Mouse (Mus musculus): Measurements from ENCODE around the gene Son. TPM values are rescaled to one million over a fixed set of nuclear protein-coding genes. Genes with fewer than 3 reads are reported as not detected.

Gene Son
- polyA plus RNA-seq, 1 experiment from 2014 or later = 111 TPM

DNA sequence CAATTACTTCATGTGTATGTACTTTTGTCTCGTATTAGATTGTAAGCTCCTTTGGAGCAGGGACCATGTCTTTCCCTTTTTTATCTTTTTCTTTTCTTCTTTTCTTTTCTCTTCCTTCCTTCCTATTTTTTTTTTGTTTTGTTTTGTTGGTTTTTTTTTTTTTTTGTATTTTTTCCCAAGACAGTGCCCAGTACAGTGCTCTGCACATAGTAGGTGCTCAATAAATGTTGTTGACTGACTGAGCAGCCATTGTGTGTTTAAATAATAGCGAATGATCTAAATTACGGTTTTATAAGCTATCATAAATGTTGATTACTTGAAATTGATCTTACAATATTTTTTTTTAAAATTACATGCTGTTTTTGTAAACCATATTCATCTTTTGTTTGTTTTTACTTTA, 16.5 kb downstream of the Son start:
- no peak overlapping the region for H3K4me3 ChIP-seq
- H3K9me3 ChIP-seq = peaks cover 13% of the 10 kb centered on the region; the same call in 1 of the 2 replicates
- no peak overlapping the region for H3K27ac ChIP-seq
- H3K36me3 ChIP-seq (replicated peaks) = peaks cover 100% of the 10 kb centered on the region
- no peak for DNase-seq (ENCODE audit: extremely low spot score, low spot score)
- H3K4me1 ChIP-seq = no peaks in the 10 kb centered on the region
- no peaks in the 10 kb centered on the region for H3K27me3 ChIP-seq (ENCODE audit: poor library complexity, severe bottlenecking)
- WGBS = 97% methylated on average over 3 of the region's 3 CpGs

DNA sequence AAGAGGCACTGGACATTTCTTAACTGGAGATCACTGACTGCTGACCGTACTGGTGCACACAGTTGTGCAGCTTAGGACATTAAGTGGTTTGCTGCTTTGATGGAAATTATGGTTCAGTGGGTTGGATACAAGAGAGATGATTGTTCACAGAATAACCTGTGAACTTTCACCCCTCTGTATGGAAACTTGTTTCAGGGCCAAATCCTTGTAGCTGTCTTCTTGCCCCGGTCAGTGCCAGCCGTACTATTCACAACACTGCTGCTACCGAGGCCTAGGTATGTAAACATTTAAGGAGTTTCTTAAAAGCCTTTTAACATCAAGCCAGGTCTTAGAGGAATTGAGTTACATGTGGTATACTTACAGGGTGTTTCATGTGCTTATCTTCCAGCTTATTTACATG, 27.2 kb downstream of the Son start:
- no peaks in the 10 kb centered on the region for H3K9me3 ChIP-seq
- no peak for DNase-seq (ENCODE audit: extremely low spot score, low spot score)
- no peaks in the 10 kb centered on the region for H3K27me3 ChIP-seq (ENCODE audit: poor library complexity, severe bottlenecking)
- H3K4me1 ChIP-seq = no peaks in the 10 kb centered on the region
- peaks cover 100% of the 10 kb centered on the region for H3K36me3 ChIP-seq (replicated peaks)
- no peak overlapping the region for H3K27ac ChIP-seq
- WGBS = 90% methylated on average over 4 of the region's 4 CpGs
- H3K4me3 ChIP-seq = no peak overlapping the region

DNA sequence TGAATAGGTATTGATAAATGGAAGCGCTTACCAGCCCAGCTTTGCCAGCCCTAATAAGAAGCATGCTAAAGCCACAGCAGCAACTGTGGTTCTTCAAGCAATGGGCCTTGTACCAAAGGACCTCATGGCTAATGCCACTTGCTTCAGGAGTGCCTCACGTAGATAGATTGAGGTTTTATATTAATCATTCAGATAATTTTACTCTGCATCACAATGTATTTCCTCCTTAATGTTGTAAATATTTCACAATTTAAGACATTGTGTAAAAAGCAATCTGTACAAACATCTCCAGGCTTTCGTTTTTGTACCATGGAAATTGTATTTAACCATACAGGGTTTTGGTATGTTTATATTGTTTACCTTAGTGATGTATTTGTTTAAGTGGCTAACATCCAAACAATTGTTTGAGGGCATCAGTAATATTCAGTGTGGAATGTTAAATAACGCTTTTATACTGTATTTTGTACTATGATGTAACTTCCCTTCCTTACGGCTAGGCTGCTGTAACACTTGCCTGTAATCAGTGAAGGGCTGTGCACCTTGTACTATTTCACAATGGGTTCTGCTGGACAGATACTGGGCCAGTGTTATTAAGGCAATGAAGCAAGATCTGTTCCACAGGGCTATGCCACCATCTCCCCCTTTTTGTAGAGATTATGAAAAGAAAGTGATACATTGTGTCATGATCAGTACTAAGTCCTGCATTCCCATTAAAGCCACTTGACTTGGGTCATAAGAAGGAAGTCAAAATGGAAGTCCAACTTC, 31.0 kb downstream of the Son start:
- no peaks in the 10 kb centered on the region for H3K27me3 ChIP-seq (ENCODE audit: poor library complexity, severe bottlenecking)
- DNase-seq (ENCODE audit: extremely low spot score, low spot score) = no peak
- no peaks in the 10 kb centered on the region for H3K9me3 ChIP-seq
- no peak overlapping the region for H3K27ac ChIP-seq
- H3K4me3 ChIP-seq = no peak overlapping the region
- H3K36me3 ChIP-seq (replicated peaks) = peaks cover 99% of the 10 kb centered on the region
- H3K4me1 ChIP-seq = no peaks in the 10 kb centered on the region
- WGBS = 90% methylated on average over 5 of the region's 5 CpGs

DNA sequence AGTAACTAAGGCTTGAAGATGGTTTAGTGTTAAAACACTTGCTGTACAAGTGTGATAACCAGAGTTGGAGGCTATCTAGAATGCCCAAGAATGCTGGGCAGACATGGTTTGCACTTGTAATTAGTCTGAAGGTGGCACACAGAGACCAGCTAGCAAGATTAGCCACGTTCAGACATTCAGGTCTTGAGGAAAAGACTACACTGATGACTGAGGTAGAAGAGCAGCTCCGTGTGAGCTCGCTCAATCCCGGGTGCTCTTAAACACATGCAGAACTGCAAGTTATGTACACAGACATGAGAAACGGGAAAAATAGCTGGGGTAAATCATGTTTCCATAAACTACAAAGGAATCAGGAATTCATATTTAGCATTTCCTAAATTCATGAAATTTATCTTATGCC, 33.4 kb downstream of the Son start:
- WGBS = 88% methylated on average over 5 of the region's 5 CpGs
- H3K4me1 ChIP-seq = no peaks in the 10 kb centered on the region
- H3K27me3 ChIP-seq (ENCODE audit: poor library complexity, severe bottlenecking) = no peaks in the 10 kb centered on the region
- no peak overlapping the region for H3K27ac ChIP-seq
- no peaks in the 10 kb centered on the region for H3K9me3 ChIP-seq
- DNase-seq (ENCODE audit: extremely low spot score, low spot score) = no peak
- H3K36me3 ChIP-seq (replicated peaks) = peaks cover 98% of the 10 kb centered on the region
- H3K4me3 ChIP-seq = no peak overlapping the region

DNA sequence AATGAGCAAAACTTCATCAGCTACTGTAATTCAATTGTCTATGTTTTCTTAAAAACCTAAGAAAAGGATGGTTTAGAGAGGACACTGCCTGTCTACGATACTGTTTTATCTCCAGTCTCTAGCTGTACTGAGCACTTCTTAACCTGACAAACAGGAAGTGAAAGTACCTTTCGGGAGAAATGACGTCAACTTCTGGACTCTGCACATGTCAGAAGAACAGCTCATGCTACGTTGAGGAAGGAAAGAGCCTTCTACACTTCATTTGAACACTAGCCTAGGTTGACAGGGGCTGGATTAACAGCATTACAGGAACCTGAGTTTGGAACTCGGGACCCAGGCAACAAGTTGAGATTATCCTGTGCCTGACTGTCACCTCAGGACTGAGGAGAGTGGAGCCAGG, 38.2 kb downstream of the Son start:
- Histone ChIP-seq H3K36me3 (replicated peaks) (peaks cover 60% of the 10 kb centered on the region), H3K9me3 (no peaks in the 10 kb centered on the region), H3K27me3 (ENCODE audit: poor library complexity, severe bottlenecking) (no peaks in the 10 kb centered on the region), H3K27ac (no peak overlapping the region), H3K4me1 (peaks cover 32% of the 10 kb centered on the region), H3K4me3 (no peak overlapping the region)
- DNase-seq (ENCODE audit: extremely low spot score, low spot score) = no peak
- WGBS = 95% methylated on average over 5 of the region's 5 CpGs

DNA sequence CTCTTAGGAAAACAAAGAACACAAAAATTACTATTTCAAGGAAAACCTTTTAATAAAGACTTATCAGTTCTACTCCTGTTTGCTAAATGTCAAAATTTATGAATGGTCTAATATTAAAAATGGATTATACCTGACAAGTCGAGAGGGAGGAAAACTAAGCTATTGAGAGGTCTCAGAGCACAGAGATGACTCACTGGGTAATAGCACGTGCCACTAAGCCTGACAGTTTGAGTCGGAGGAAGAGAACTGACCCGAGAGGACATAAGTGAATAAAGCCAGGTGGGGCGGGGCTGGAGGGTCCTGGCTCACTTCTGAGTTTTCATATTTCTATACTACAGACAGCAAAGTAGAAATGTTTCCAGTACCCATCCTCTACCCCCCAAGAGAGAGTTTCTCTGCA, 39.1 kb downstream of the Son start:
- no peak for DNase-seq (ENCODE audit: extremely low spot score, low spot score)
- Histone ChIP-seq H3K27me3 (ENCODE audit: poor library complexity, severe bottlenecking) (no peaks in the 10 kb centered on the region), H3K27ac (no peak overlapping the region), H3K9me3 (no peaks in the 10 kb centered on the region), H3K4me1 (peaks cover 32% of the 10 kb centered on the region), H3K4me3 (no peak overlapping the region), H3K36me3 (replicated peaks) (peaks cover 54% of the 10 kb centered on the region)
- 88% methylated on average over 5 of the region's 5 CpGs for WGBS

DNA sequence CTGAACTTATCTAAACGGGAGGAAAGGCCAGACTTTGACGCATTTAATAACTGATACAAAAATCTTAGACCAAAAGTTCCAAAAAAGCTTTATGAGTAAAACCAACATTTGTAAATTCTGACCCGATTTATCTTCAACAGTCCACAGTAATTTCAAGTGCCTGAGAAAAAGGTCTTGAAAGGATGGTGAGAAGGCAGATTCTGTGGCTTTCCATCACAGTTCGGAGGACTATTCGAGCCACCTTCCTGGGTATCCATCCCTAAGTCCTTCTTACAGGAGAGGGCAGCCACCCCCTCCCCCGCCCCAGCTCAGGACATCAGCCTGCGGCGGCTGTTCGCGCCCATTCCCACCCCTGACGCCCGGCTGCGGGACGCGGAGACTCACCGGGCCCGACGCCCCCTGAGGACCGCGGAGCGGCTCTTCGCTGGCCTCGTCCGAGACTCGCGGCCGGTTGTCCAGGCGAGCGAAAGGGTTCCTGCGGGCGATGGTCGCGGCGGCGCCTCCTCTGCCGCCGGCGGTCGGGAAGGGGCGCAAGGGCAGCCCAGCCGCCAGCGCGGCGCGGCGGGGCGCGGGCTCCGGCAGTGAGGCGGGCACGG, 40.8 kb downstream of the Son start:
- peaks cover 38% of the 10 kb centered on the region for H3K36me3 ChIP-seq (replicated peaks)
- no peaks in the 10 kb centered on the region for H3K9me3 ChIP-seq
- H3K4me3 ChIP-seq = peak overlapping the region; percentile 95
- H3K4me1 ChIP-seq = peaks cover 32% of the 10 kb centered on the region
- no peaks in the 10 kb centered on the region for H3K27me3 ChIP-seq (ENCODE audit: poor library complexity, severe bottlenecking)
- WGBS = 1% methylated on average over 49 of the region's 51 CpGs
- peak overlapping the region; percentile 96 for H3K27ac ChIP-seq
- no peak for DNase-seq (ENCODE audit: extremely low spot score, low spot score)

DNA sequence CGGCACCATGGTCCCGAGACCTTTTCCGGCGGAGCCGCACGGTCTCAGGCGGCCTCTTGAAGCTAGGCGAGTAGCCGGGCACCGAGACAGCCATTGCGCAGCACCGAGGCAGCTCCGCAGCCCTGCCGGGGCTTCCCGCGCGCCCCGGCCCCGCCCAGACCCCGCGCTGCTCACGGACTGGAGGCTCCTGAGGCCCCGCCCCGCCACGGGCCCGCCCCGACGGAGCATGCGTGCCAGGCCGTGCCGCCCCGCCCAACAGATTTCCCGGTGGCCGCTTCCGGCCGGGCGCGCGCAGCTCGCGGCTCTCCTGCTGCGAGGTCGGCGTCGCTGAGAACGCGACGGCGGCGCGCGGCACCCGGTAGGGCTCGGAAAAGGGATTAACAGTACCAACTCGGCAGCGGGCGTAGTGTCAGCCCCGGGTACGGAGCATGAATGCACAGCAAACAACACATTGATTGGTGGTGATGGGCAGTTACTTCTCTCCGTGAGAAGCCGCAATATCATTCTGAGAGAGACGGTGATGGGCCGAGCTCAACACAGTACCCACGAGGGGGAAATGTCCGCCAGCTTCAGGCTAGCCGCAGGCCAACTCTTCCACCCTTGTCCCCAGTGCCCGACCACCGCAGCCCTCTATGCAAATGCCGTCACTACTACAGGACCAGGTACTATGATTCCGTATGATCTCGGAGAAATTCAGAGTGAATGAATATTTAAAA, 41.5 kb downstream of the Son start, which contains the start of gene Donson:
TSS of gene Donson (minus strand) at position 152 of the 716 bp plus-strand sequence.
- DNase-seq (ENCODE audit: extremely low spot score, low spot score) = peak; percentile 91
- H3K9me3 ChIP-seq = no peaks in the 10 kb centered on the region
- H3K27me3 ChIP-seq (ENCODE audit: poor library complexity, severe bottlenecking) = no peaks in the 10 kb centered on the region
- H3K4me3 ChIP-seq = peak within 1 kb of the TSS; percentile 95
- under 1% methylated on average over 66 of the region's 71 CpGs for WGBS
- H3K36me3 ChIP-seq (replicated peaks) = peaks cover 37% of the 10 kb centered on the region
- peak within 1 kb of the TSS; percentile 96 for H3K27ac ChIP-seq
- peaks cover 32% of the 10 kb centered on the region for H3K4me1 ChIP-seq

DNA sequence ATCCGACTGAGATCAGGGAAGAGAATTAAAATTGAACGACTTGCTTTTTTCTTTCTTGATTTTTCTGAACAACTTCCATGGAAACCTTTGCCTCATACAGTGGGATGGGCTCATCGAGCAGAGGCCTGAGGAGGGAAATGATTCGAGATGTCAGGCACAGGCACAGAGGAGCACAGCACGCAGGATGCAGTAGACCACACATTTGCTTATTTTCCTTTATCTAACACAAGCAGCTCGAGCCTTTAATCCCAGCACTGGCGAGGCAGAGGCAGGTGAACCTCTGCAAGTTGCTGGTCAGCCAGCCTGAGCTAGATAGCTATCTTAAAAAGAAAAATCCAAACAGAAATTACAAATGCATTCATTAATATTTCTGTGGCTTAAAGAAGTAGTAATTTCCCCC, 42.5 kb downstream of the Son start:
- Histone ChIP-seq H3K9me3 (no peaks in the 10 kb centered on the region), H3K36me3 (replicated peaks) (peaks cover 29% of the 10 kb centered on the region), H3K4me1 (peaks cover 35% of the 10 kb centered on the region), H3K4me3 (peak overlapping the region; percentile 95; the same call in 1 of the 2 replicates), H3K27ac (0 out of 2 replicates have a peak overlapping the region, but pooled peaks have one; percentile 0), H3K27me3 (ENCODE audit: poor library complexity, severe bottlenecking) (no peaks in the 10 kb centered on the region)
- DNase-seq (ENCODE audit: extremely low spot score, low spot score) = no peak
- 56% methylated on average over 7 of the region's 7 CpGs for WGBS

DNA sequence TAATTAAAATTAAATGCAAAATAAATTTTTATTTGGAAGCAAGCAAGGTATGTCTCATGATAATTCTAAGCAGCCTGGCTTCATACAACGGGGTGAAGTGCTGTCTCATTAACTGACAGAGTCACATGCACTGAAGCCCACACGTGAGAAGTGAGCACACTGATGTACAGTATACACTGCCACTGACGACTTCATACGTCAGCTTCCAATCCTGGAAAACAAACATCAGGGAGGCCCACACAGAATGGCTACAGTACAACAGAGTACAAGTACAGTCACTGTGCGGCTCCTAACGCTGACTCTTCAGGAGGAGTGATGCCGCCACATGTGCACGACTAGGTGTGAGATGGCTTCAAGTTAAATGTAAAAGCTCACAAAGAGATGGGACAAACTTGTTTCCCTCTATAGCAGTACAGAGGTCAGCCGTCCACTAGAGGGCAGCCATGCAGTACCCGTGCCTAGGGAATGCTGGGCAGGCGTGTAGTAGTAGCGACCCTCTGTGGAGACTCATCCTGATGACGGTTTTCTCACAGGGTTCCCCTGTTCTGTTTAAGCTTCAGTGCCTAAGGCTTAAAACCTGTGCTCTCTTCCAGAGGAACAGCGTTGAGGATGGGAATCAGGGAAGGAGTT, 47.3 kb downstream of the Son start:
- Histone ChIP-seq H3K9me3 (no peaks in the 10 kb centered on the region), H3K4me3 (no peak overlapping the region), H3K27ac (no peak overlapping the region), H3K4me1 (peaks cover 13% of the 10 kb centered on the region), H3K27me3 (ENCODE audit: poor library complexity, severe bottlenecking) (no peaks in the 10 kb centered on the region), H3K36me3 (replicated peaks) (peaks cover 45% of the 10 kb centered on the region)
- DNase-seq (ENCODE audit: extremely low spot score, low spot score) = peak; percentile 81
- WGBS = 35% methylated on average over 14 of the region's 14 CpGs

DNA sequence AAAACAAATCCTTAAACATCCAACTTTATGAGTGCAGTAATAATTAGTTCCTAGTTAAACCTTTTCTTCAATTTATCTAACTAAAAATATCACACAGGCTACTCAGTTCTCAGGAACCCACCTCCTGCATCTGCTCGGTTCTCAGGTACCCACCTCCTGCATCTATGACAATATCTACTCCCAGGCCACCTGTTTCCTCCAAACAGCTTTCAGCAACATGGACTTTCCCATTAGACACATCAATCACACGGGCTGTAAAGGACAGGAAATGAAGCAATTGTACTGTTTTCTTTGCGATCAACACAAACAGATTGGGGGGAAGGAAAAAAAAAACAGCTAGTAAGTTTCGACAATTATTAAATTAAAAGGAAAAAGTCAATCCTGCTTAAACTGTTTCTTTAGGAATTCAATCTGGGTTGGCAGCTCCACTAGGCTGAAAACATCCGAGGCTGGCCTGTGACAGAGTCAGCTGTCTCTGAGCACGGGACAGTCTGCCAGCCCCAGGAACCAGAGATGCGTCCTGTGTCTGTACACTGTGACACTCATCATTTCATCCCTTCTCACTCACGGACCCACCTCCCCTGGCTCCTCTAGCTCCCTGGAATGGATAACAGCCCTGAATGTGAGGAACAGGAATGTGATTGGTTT, 47.9 kb downstream of the Son start:
- no peaks in the 10 kb centered on the region for H3K27me3 ChIP-seq (ENCODE audit: poor library complexity, severe bottlenecking)

DNA sequence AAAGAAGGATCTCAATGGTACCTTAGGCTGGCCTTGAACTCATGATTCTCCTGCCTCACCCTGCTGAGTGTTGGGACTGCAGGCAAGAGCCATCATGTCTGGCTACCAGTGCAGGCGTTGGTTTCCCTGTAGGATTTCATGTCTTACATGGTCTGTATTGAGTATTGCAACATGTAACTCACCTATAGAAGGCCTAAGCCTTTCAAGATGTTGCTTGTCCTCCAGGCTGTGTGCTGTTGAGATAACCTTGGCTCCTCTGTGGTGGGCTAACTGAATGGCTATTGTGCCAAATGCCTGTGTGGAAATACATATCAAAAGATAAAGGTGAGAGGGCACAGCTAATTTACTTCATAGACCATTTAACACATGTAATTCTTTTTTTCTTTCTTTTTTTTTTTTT, 51.7 kb downstream of the Son start:
- no peaks in the 10 kb centered on the region for H3K27me3 ChIP-seq (ENCODE audit: poor library complexity, severe bottlenecking)
- WGBS = 87% methylated on average over 1 of the region's 1 CpGs
- peaks cover 14% of the 10 kb centered on the region for H3K4me1 ChIP-seq
- no peaks in the 10 kb centered on the region for H3K9me3 ChIP-seq
- H3K27ac ChIP-seq = no peak overlapping the region
- DNase-seq (ENCODE audit: extremely low spot score, low spot score) = no peak
- no peak overlapping the region for H3K4me3 ChIP-seq
- H3K36me3 ChIP-seq (replicated peaks) = peaks cover 70% of the 10 kb centered on the region

More for the DNA sequence above, 47.9 kb downstream of the Son start:
- no peak for DNase-seq (ENCODE audit: extremely low spot score, low spot score)
- Histone ChIP-seq H3K27ac (no peak overlapping the region), H3K9me3 (no peaks in the 10 kb centered on the region), H3K36me3 (replicated peaks) (peaks cover 52% of the 10 kb centered on the region), H3K4me3 (no peak overlapping the region), H3K4me1 (peaks cover 7% of the 10 kb centered on the region; the same call in 1 of the 2 replicates)
- WGBS = 78% methylated on average over 8 of the region's 8 CpGs

All from forebrain, embryonic 10.5 days (tissue).